Mouse (Mus musculus) embryonic facial prominence, embryonic 10.5 days (tissue): ENCODE measurements around the gene Atxn2. TPM values are rescaled to one million over a fixed set of nuclear protein-coding genes. Genes with fewer than 3 reads are reported as not detected.
"Not testable (repeated sequence)": the region's sequence is repeated elsewhere in the genome, so short reads cannot be mapped to it uniquely, and the experiment has no call there.

Source experiments
- DNase-seq: peaks from one replicate; pipeline ENCODE4 v3.0.0-alpha.2; 2017; ENCODE audit warnings: low spot score
- H3K27ac ChIP-seq: fragments of 300-500 bp; sonication (generic); replicated peaks from 2 replicates; pipeline ENCODE4 v1.5.1; 2016; ENCODE audit warnings: mild to moderate bottlenecking
- H3K27me3 ChIP-seq: fragments of 300-500 bp; sonication (generic); replicated peaks from 2 replicates; pipeline ENCODE4 v1.6.1; 2016; ENCODE audit warnings: low read depth, mild to moderate bottlenecking; ENCODE audit not compliant: poor library complexity, severe bottlenecking
- H3K36me3 ChIP-seq: fragments of 300-500 bp; sonication (generic); replicated peaks from 2 replicates; pipeline ENCODE4 v1.6.1; 2016; ENCODE audit warnings: mild to moderate bottlenecking, moderate library complexity
- H3K4me1 ChIP-seq: fragments of 300-500 bp; sonication (generic); 2 replicates; pipeline ENCODE4 v1.6.1; 2016
- H3K4me3 ChIP-seq: fragments of 300-500 bp; sonication (generic); 2 replicates; pipeline ENCODE4 v1.5.1; 2016; ENCODE audit warnings: mild to moderate bottlenecking, moderate library complexity
- H3K9me3 ChIP-seq: fragments of 300-500 bp; sonication (generic); 2 replicates; pipeline ENCODE4 v1.6.1; 2016; ENCODE audit warnings: mild to moderate bottlenecking
- WGBS: fragments of 180-500 bp; shearing (Covaris S2); methylation state at CpG from one replicate; pipeline ENCODE4 v1.1.7; 2016; 5-methylcytosine and 5-hydroxymethylcytosine counted together
- polyA plus RNA-seq: library from polyadenylated mRNA; unstranded; fragments of >200 nt; fragmentation: Nextera tagmentation; extraction: Ambion mirVana; gene quantifications from 2 replicates; pipeline ENCODE4 v1.2.1, GENCODE M21; 2016

The Atxn2 gene
- polyA plus RNA-seq, 1 experiment from 2014 or later: 44.9 TPM

GRCm38 (mm10) chr5:121712934-121713538, 1.9 kb downstream of the Atxn2 start:
- H3K4me1 ChIP-seq: peaks cover 42% of the 10 kb centered on the region
- no peaks in the 10 kb centered on the region for H3K9me3 ChIP-seq
- peak overlapping the region; percentile 98 for H3K27ac ChIP-seq
- peak overlapping the region; percentile 78 for H3K4me3 ChIP-seq
- under 1% methylated on average over 32 of the region's 32 CpGs for WGBS
- peaks cover 31% of the 10 kb centered on the region for H3K36me3 ChIP-seq
- no peaks in the 10 kb centered on the region for H3K27me3 ChIP-seq
- DNase-seq: peak; percentile 67

DNA sequence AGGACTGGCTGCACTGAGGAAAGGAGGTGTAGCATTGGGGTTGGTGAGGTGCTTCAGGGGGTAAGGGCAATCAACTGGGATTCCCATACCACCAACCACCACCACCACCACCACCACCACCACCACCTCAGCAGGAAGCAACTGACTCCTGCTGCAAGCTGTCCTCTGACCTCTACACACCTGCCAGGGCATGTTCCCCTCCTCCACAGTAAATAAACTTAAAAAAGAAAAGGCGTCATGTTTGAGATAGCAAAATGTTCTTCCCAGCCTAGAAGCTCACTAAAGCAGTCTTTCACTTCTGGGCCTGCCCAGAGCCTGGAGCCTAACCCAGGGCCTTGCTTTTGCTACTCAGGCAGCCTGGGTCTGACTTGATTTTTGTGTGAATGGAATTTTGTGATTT, 3.2 kb downstream of the Atxn2 start:
- H3K27ac ChIP-seq: no peak overlapping the region
- no peak for DNase-seq
- H3K9me3 ChIP-seq: no peaks in the 10 kb centered on the region
- 81% methylated on average over 1 of the region's 1 CpGs for WGBS
- peaks cover 45% of the 10 kb centered on the region for H3K4me1 ChIP-seq
- H3K4me3 ChIP-seq: peak overlapping the region; percentile 78
- no peaks in the 10 kb centered on the region for H3K27me3 ChIP-seq
- H3K36me3 ChIP-seq: peaks cover 36% of the 10 kb centered on the region

DNA sequence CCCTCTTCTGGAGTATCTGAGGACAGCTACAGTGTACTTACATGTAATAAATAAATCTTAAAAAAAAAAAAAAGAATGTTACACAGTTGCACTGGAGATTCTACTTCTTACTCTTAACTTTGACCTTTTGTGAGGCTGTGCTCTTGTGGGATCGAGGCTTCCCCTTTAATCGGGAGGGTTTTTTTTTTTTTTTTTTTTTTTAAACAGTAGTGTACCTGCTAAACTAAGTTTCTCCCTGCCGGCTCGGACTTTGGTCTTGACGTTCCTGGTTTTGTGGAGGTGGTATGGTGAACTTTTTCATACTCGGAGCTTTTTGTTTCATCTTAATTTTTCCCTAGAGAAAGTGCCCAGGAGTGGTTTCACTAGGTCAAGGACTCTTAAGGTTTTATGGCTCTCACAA, 3.8 kb downstream of the Atxn2 start:
- no peak for DNase-seq
- H3K27me3 ChIP-seq: no peaks in the 10 kb centered on the region
- peaks cover 48% of the 10 kb centered on the region for H3K4me1 ChIP-seq
- no peak overlapping the region for H3K27ac ChIP-seq
- no peak overlapping the region for H3K4me3 ChIP-seq
- WGBS: 90% methylated on average over 6 of the region's 6 CpGs
- no peaks in the 10 kb centered on the region for H3K9me3 ChIP-seq
- H3K36me3 ChIP-seq: peaks cover 36% of the 10 kb centered on the region

DNA sequence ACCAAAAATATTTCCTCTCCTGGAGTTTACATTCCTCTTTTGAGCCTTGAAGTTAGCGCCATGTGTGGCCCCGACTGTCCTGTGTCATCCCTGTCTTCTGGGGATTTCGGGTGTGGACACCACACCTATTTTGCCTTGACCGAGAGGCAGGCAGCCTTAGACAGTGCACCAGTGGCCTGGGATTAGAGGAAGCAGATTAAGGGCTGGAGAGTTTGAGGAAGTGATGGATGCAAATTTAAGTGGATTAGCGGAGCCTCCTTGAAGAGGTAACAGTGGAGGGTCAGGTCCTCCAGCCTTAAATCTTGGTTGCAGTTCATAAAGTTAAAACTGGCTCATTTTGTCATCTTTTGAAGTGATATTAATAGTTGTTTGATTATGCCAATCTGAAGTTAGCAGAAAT, 7.3 kb downstream of the Atxn2 start:
- H3K4me3 ChIP-seq: no peak overlapping the region
- no peaks in the 10 kb centered on the region for H3K27me3 ChIP-seq
- peaks cover 39% of the 10 kb centered on the region for H3K36me3 ChIP-seq
- WGBS: 84% methylated on average over 5 of the region's 5 CpGs
- DNase-seq: no peak
- H3K27ac ChIP-seq: no peak overlapping the region
- H3K4me1 ChIP-seq: peaks cover 34% of the 10 kb centered on the region
- no peaks in the 10 kb centered on the region for H3K9me3 ChIP-seq

- Histone ChIP-seq H3K27ac (no peak overlapping the region), H3K36me3 (peaks cover 27% of the 10 kb centered on the region), H3K9me3 (no peaks in the 10 kb centered on the region), H3K4me1 (peaks cover 12% of the 10 kb centered on the region), H3K27me3 (no peaks in the 10 kb centered on the region), H3K4me3 (no peak overlapping the region)
- no peak for DNase-seq
- 90% methylated on average over 5 of the region's 5 CpGs for WGBS
These were observed 9.9 kb downstream of the Atxn2 start for GRCm38 (mm10) chr5:121720888-121721585.

DNA sequence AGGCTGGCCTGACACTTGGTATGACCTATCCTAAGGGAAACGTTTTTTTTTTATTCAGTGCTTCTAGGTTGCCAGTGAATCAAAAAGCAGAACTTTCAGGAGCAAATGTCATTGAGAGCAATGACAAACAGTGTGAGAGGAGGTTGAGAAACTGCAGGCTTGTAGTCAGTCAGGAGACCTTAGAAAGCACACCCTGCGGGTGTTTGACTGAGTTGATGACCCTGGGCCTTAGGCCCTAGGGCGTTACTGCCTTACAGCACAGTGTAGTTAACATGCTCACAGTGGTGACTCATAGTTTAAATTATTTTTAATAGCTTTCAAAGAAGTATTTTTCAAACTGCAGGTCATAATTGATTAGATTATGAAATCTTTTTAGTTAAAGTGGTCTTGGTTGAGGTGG, 10.7 kb downstream of the Atxn2 start:
- Histone ChIP-seq H3K36me3 (peaks cover 25% of the 10 kb centered on the region), H3K27me3 (no peaks in the 10 kb centered on the region), H3K4me3 (no peak overlapping the region), H3K27ac (no peak overlapping the region), H3K9me3 (no peaks in the 10 kb centered on the region), H3K4me1 (peaks cover 6% of the 10 kb centered on the region; the same call in 1 of the 2 replicates)
- 85% methylated on average over 3 of the region's 3 CpGs for WGBS
- DNase-seq: no peak

- no peaks in the 10 kb centered on the region for H3K9me3 ChIP-seq
- H3K27ac ChIP-seq: no peak overlapping the region
- H3K4me1 ChIP-seq: no peaks in the 10 kb centered on the region; the same call in 1 of the 2 replicates
- DNase-seq: no peak
- WGBS: 95% methylated on average over 1 of the region's 1 CpGs
- H3K27me3 ChIP-seq: no peaks in the 10 kb centered on the region
- H3K4me3 ChIP-seq: no peak overlapping the region
- peaks cover 35% of the 10 kb centered on the region for H3K36me3 ChIP-seq
These were observed 13.5 kb downstream of the Atxn2 start for GRCm38 (mm10) chr5:121724678-121725077.

GRCm38 (mm10) chr5:121730057-121730456, 18.9 kb downstream of the Atxn2 start:
- 96% methylated on average over 2 of the region's 2 CpGs for WGBS
- peaks cover 64% of the 10 kb centered on the region for H3K36me3 ChIP-seq

DNA sequence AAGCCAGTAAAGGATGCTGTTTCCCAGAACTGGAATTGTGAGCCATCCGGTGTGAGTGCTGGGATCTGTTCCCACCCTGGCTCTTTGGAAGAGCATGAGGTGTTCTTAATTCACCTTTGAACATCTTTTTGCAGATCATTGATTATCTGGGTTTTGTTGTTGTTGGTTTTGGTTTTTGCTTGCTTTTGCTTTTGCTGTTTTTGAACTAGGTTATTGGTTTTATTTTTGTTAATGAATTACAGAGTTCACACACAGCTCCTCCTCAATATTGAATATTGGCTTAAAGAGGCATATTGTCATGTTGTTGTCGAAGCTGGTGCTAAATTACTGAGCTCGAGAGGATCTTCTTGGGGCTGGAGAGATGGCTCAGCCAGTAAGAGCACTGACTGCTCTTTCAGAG, 25.5 kb downstream of the Atxn2 start:
- Histone ChIP-seq H3K4me3 (no peak overlapping the region), H3K27ac (no peak overlapping the region), H3K9me3 (no peaks in the 10 kb centered on the region), H3K27me3 (no peaks in the 10 kb centered on the region), H3K4me1 (no peaks in the 10 kb centered on the region), H3K36me3 (peaks cover 67% of the 10 kb centered on the region)
- no peak for DNase-seq
- WGBS: 94% methylated on average over 3 of the region's 3 CpGs

More at GRCm38 (mm10) chr5:121730057-121730456, 18.9 kb downstream of the Atxn2 start:
- H3K4me3 ChIP-seq: no peak overlapping the region
- no peaks in the 10 kb centered on the region for H3K27me3 ChIP-seq
- H3K9me3 ChIP-seq: no peaks in the 10 kb centered on the region
- no peaks in the 10 kb centered on the region for H3K4me1 ChIP-seq
- H3K27ac ChIP-seq: no peak overlapping the region
- DNase-seq: no peak

GRCm38 (mm10) chr5:121738162-121738561, 27.0 kb downstream of the Atxn2 start:
- H3K27me3 ChIP-seq, DNase-seq, H3K27ac ChIP-seq, H3K9me3 ChIP-seq, H3K4me3 ChIP-seq, H3K4me1 ChIP-seq: not testable (repeated sequence)
- peaks cover 60% of the 10 kb centered on the region for H3K36me3 ChIP-seq
- WGBS: 77% methylated on average over 2 of the region's 2 CpGs

DNA sequence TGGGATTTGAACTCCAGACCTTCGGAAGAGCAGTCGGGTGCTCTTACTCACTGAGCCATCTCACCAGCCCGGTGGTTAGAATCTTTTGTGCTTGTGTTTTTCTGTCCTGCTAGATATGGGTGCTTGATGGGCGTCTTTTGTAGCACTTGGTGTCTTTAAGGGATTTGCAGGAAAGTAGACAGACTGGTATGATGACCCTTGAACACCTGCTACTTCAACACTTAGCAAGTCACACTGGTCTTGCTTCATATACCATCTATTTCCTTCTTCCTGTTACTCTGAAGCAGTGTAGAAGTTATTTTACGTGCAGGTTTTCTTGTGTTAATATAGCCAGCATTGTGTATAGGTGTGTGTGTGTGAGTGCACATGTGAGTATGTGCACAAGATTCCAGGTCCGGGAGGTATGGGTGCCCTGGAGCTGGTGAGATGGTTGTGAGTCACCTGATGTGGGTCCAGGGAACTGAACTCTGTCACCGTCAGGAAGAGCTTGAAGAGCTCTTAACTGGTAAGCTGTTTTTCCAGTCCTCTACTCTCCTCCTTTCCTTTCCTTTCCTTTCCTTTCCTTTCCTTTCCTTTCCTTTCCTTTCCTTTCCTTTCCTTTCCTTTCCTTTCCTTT, 27.5 kb downstream of the Atxn2 start:
- Histone ChIP-seq H3K27me3 (no peaks in the 10 kb centered on the region), H3K27ac (no peak overlapping the region), H3K4me1 (0 out of 2 replicates have a peak, but pooled peaks cover 6% of the 10 kb centered on the region), H3K36me3 (peaks cover 58% of the 10 kb centered on the region), H3K4me3 (no peak overlapping the region), H3K9me3 (no peaks in the 10 kb centered on the region)
- 89% methylated on average over 7 of the region's 7 CpGs for WGBS
- no peak for DNase-seq

DNA sequence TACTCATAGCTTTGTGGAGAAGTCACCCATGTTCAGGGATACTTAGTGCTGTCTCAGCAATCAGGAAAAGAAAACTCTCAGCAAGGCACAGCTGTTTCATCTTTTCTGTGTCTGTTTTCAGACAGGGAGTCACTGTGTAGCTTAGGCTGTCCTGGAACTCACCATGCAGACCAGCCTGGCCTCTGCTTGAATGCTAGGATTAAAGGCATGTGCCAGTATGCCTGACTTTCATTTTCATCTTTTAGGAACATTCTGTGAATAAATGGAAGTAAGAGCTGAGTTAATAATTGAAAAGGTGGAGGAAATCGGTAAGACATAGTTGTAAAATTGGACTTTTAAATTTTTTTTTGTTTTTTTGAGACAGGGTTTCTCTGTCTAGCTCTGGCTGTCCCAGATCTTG, 29.4 kb downstream of the Atxn2 start:
- Histone ChIP-seq H3K27ac (no peak overlapping the region), H3K27me3 (no peaks in the 10 kb centered on the region), H3K4me1 (0 out of 2 replicates have a peak, but pooled peaks cover 6% of the 10 kb centered on the region), H3K36me3 (peaks cover 50% of the 10 kb centered on the region), H3K4me3 (no peak overlapping the region), H3K9me3 (no peaks in the 10 kb centered on the region)
- no peak for DNase-seq
- 96% methylated on average over 1 of the region's 1 CpGs for WGBS

- H3K36me3 ChIP-seq: peaks cover 48% of the 10 kb centered on the region
- 93% methylated on average over 2 of the region's 2 CpGs for WGBS
- no peaks in the 10 kb centered on the region for H3K9me3 ChIP-seq
These were observed 31.8 kb downstream of the Atxn2 start for GRCm38 (mm10) chr5:121742915-121743314.

More at GRCm38 (mm10) chr5:121742915-121743314, 31.8 kb downstream of the Atxn2 start:
- no peak for DNase-seq
- Histone ChIP-seq H3K4me3 (no peak overlapping the region), H3K27ac (no peak overlapping the region), H3K27me3 (no peaks in the 10 kb centered on the region), H3K4me1 (peaks cover 8% of the 10 kb centered on the region; the same call in 1 of the 2 replicates)
